Mouse (Mus musculus) hindbrain, embryonic 10.5 days (tissue): ENCODE measurements around the gene Aff3. TPM values are rescaled to one million over a fixed set of nuclear protein-coding genes. Genes with fewer than 3 reads are reported as not detected.

ENCODE experiments used
- DNase-seq: peaks from one replicate; pipeline ENCODE4 v3.0.0-alpha.2; 2017; ENCODE audit warnings: low spot score
- H3K27ac ChIP-seq: fragments of 300-500 bp; sonication (generic); 2 replicates; pipeline ENCODE4 v1.5.1; 2016; ENCODE audit warnings: mild to moderate bottlenecking, moderate library complexity
- H3K27me3 ChIP-seq: fragments of 300-500 bp; sonication (generic); 2 replicates; pipeline ENCODE4 v1.6.1; 2016; ENCODE audit warnings: mild to moderate bottlenecking; ENCODE audit not compliant: poor library complexity, insufficient read depth, severe bottlenecking
- H3K36me3 ChIP-seq: fragments of 300-500 bp; sonication (generic); 2 replicates; pipeline ENCODE4 v1.6.1; 2016; ENCODE audit warnings: mild to moderate bottlenecking, moderate library complexity
- H3K4me1 ChIP-seq: fragments of 300-500 bp; sonication (generic); replicated peaks from 2 replicates; pipeline ENCODE4 v1.6.1; 2016; ENCODE audit warnings: mild to moderate bottlenecking
- H3K4me3 ChIP-seq: fragments of 300-500 bp; sonication (generic); 2 replicates; pipeline ENCODE4 v1.5.1; 2016; ENCODE audit warnings: mild to moderate bottlenecking, moderate library complexity
- H3K9me3 ChIP-seq: fragments of 300-500 bp; sonication (generic); 2 replicates; pipeline ENCODE4 v1.6.1; 2016; ENCODE audit warnings: mild to moderate bottlenecking, moderate library complexity
- WGBS: fragments of 180-500 bp; shearing (Covaris S2); methylation state at CpG from one replicate; pipeline ENCODE4 v1.1.7; 2016; 5-methylcytosine and 5-hydroxymethylcytosine counted together
- polyA plus RNA-seq: library from polyadenylated mRNA; unstranded; fragments of >200 nt; fragmentation: Nextera tagmentation; extraction: Ambion mirVana; gene quantifications from 2 replicates; pipeline ENCODE4 v1.2.1, GENCODE M21; 2016

Aff3 gene
- polyA plus RNA-seq, 1 experiment from 2014 or later: 11.4 TPM

DNA sequence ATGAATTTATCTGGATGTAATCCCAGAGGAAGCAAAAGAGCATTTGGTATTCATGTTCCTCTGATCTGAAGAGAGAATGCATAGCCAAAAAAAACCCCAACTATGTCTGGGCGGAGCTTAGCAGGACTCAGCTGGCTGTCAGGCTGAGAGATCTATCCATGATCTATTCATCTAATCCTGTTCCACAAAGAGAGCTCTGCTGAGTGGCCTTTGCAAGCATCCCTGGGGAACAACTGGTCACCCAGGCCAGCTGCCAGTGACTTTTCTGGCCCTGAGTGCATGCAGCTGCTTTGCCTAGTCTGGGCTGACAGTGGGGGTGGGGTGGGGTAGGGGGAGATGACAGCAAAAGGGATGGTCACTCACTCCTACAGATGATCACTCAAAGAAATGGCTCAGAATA is 442.6 kb downstream of the Aff3 start:
- no peaks in the 10 kb centered on the region for H3K27me3 ChIP-seq
- H3K4me1 ChIP-seq: peaks cover 7% of the 10 kb centered on the region
- H3K36me3 ChIP-seq: peaks cover 42% of the 10 kb centered on the region
- DNase-seq: peak; percentile 44
- H3K27ac ChIP-seq: no peak overlapping the region
- peaks cover 35% of the 10 kb centered on the region for H3K9me3 ChIP-seq
- WGBS: 92% methylated on average over 1 of the region's 1 CpGs
- H3K4me3 ChIP-seq: no peak overlapping the region

DNA sequence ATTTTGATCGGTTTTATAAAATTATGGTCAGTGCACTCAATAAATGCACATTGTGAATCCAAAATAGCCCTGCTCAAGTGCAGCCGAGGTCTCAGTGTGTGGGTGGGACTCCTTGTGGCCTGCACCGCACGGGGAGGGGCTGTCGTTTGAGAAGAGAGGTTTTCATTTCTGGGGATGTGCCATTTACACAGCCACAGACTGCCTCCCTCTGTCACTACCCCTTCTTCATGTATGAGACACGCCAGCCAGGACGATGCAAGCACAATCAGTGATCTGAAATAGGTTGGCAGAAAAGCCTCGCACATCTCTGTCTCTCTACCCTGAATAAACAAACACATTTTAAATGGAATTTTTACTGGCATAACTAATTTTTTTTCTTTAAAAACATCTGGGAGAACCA is 443.3 kb downstream of the Aff3 start:
- 87% methylated on average over 8 of the region's 8 CpGs for WGBS
- H3K9me3 ChIP-seq: peaks cover 30% of the 10 kb centered on the region
- no peak overlapping the region for H3K27ac ChIP-seq
- H3K27me3 ChIP-seq: no peaks in the 10 kb centered on the region
- H3K4me3 ChIP-seq: no peak overlapping the region
- peaks cover 38% of the 10 kb centered on the region for H3K36me3 ChIP-seq
- DNase-seq: no peak
- H3K4me1 ChIP-seq: peaks cover 7% of the 10 kb centered on the region

DNA sequence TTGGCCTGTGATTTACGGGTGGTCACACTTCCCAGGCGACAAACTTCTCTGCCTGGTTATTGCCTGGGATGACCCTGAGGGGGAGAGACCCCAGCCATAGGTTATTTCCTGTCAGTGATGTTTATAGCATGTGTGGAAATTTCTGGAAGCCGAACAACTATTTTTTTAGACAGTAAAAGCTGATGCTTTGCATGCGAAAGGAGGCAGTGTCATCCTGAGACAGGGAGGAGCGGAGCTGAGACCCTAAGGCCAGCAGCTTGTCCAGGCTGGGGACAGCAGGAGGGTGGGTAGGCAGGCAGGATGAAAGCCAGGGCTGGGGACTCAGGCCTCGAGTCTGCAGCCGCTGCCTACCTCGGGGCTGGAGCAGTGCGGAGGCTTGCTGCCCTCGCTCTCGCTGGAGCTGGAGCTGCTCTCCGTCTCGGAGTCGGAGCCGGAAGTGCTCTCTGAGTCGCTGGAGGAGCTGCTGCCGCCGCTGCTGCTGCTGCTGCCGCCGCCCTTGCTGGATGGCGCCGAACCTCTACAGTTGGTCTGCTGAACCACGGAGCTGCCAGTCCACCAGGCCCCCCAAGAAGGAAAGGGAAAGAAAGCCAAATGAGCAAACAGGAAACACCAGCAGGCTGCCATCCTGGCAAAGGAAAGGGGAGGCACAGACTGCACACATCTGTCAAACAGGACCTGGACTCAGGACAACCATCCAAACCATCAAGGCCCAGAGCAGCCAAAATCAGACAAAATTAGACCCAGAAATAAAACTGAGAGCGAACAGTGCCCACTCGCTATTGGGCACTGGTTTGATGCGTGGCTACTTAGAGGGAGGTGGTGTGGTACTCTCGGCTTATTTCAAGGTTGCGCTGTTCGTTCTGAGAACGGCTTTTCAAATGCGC is 446.6 kb downstream of the Aff3 start:
- no peaks in the 10 kb centered on the region for H3K27me3 ChIP-seq
- peaks cover 10% of the 10 kb centered on the region for H3K36me3 ChIP-seq
- no peak for DNase-seq
- H3K4me3 ChIP-seq: no peak overlapping the region
- peak overlapping the region; percentile 59; the same call in 1 of the 2 replicates for H3K27ac ChIP-seq
- whole genome bisulfite sequencing: 75% methylated on average over 31 of the region's 31 CpGs
- H3K9me3 ChIP-seq: no peaks in the 10 kb centered on the region
- peaks cover 7% of the 10 kb centered on the region for H3K4me1 ChIP-seq

- WGBS: 71% methylated on average over 5 of the region's 5 CpGs
- peaks cover 7% of the 10 kb centered on the region for H3K4me1 ChIP-seq
- no peaks in the 10 kb centered on the region for H3K9me3 ChIP-seq
- H3K4me3 ChIP-seq: no peak overlapping the region
- peaks cover 8% of the 10 kb centered on the region for H3K36me3 ChIP-seq
- H3K27ac ChIP-seq: no peak overlapping the region
- DNase-seq: no peak
- no peaks in the 10 kb centered on the region for H3K27me3 ChIP-seq
Measured at GRCm38 (mm10) chr1:38217098-38217497, 447.7 kb downstream of the Aff3 start.

DNA sequence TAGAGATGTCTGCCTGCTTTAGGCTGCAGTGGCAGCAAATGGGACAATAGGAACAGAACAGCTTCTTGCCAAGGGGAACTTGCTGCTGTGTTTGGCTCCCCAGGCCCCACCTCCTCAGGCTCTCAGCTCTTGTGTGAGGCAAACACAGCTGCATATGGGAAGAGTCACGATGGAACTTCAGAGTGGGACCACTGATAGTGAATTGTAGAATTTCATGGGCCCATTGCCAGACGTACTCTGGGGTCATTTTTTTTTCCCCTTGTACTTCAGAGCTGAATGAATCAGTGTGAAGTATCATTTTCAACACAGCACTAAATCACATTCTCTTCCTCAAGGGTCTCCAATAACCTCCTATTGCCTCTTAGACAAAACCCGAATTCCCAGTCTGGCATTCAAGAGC is 451.4 kb downstream of the Aff3 start:
- Histone ChIP-seq H3K9me3 (no peaks in the 10 kb centered on the region), H3K27me3 (peaks cover 8% of the 10 kb centered on the region; the same call in 1 of the 2 replicates), H3K4me3 (no peak overlapping the region), H3K36me3 (peaks cover 27% of the 10 kb centered on the region), H3K4me1 (peaks cover 19% of the 10 kb centered on the region), H3K27ac (no peak overlapping the region)
- DNase-seq: no peak
- 72% methylated on average over 3 of the region's 3 CpGs for WGBS

GRCm38 (mm10) chr1:38212386-38212785 is 452.4 kb downstream of the Aff3 start:
- Histone ChIP-seq H3K27me3 (peaks cover 8% of the 10 kb centered on the region; the same call in 1 of the 2 replicates), H3K4me3 (no peak overlapping the region), H3K27ac (no peak overlapping the region), H3K36me3 (peaks cover 31% of the 10 kb centered on the region), H3K4me1 (peaks cover 14% of the 10 kb centered on the region), H3K9me3 (no peaks in the 10 kb centered on the region)
- 77% methylated on average over 5 of the region's 5 CpGs for WGBS
- no peak for DNase-seq

DNA sequence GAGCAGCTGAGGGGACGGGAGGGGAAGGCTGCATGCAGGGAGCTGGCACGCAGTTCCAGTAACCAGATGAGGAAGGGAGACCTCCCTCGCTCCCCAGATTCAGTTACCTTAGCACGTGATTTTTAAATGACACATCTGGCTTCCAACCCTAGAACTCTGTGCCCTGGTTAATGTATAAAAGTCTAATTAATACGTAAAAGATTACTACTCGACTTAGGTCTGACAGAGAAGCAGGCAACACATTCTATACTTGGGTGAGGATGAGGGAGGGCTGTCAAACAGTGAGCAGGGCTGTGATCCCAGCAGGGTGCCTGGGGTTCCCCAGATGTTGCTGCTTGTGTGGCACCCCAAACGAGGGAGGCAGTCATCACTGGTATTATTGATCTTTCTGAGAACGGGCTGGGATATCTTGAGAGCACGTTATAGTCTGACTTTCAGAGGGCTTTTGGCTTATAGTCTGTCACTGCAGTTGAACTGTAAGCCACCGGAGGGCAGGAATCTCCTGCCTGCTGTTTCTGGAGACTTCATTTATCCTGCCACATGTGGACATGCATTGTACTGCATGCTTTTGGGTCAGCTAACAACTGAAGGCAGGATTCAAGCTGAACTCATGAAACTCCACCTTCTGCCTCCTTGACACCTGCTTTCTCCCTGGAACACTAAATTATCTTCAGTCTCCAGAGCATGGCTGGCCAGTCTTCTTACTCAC is 462.1 kb downstream of the Aff3 start:
- no peak overlapping the region for H3K27ac ChIP-seq
- H3K9me3 ChIP-seq: no peaks in the 10 kb centered on the region
- peak; percentile 32 for DNase-seq
- WGBS: 82% methylated on average over 10 of the region's 10 CpGs
- H3K27me3 ChIP-seq: no peaks in the 10 kb centered on the region
- H3K36me3 ChIP-seq: peaks cover 59% of the 10 kb centered on the region
- H3K4me3 ChIP-seq: no peak overlapping the region
- H3K4me1 ChIP-seq: peaks cover 38% of the 10 kb centered on the region

DNA sequence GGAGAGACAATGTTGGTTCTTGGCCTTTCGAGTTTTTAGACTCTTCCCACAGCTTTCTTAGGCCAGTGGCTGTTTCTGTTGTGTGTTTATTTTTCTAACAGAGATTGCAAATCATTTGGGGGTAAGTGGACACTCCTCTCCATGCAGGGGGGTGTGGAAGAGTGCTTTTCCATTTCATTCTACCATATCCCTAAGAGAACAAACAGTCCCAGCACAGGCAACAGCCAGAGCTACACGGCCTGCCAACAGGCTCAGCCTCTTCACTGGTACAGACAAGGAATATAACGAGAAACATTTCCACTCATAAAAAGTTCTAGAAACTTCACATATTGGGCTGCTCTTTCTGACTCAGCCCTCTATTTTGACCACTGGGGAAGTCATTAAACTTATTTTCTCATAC is 463.0 kb downstream of the Aff3 start:
- peaks cover 50% of the 10 kb centered on the region for H3K36me3 ChIP-seq
- H3K4me1 ChIP-seq: peaks cover 46% of the 10 kb centered on the region
- H3K4me3 ChIP-seq: no peak overlapping the region
- no peak for DNase-seq
- WGBS: 93% methylated on average over 3 of the region's 3 CpGs
- H3K27ac ChIP-seq: no peak overlapping the region
- no peaks in the 10 kb centered on the region for H3K27me3 ChIP-seq
- no peaks in the 10 kb centered on the region for H3K9me3 ChIP-seq

DNA sequence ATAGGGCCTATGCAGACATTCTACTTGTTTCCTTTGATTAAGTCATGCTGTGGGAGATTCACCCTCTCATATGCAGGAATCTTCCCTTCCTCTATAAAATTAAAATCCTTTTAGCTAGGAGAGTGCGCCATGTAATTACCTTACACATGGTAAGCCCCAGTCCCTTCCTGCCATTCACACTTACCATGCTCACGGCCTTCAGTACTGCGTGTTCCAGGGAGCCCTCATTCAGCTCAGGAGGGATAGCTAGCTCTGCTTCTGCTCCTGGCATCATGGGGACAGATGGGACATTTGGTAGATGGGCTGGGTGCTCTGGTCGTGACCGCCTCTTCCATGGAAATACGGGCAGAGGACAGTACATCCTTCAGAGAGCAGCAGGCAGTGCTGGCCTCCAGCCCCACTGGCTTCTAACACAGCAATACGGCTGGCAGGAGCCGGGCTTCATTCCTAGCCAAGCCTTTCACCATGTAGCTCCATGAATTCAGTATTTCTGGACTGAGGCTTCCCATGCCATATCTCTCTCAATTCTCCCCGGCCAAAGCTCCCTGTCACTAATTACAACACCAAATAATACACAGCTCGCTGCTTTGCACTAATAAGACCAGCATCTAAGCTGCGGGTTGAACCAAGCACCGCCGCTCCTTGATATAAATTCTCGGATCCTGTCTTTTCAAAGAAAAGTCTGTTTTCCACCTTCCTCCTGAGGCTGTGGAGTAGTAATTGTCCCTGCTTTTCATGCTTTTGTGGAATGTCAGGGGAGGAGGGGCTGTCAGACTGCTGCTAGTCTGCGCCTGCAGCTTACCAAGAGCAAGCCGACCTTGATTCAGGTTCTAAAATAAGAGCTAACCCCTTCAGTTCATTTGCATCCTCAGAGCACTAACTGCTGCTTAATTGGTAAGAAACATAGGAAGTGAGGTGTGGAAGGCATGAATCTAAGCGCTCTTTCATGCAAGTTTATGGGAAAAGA is 464.8 kb downstream of the Aff3 start:
- Histone ChIP-seq H3K4me3 (no peak overlapping the region), H3K27ac (peak overlapping the region; percentile 75), H3K4me1 (peaks cover 47% of the 10 kb centered on the region), H3K27me3 (no peaks in the 10 kb centered on the region), H3K36me3 (peaks cover 40% of the 10 kb centered on the region), H3K9me3 (no peaks in the 10 kb centered on the region)
- WGBS: 59% methylated on average over 17 of the region's 17 CpGs
- no peak for DNase-seq

- Histone ChIP-seq H3K4me3 (no peak overlapping the region), H3K9me3 (no peaks in the 10 kb centered on the region), H3K27ac (peak overlapping the region; percentile 75), H3K36me3 (peaks cover 29% of the 10 kb centered on the region), H3K27me3 (no peaks in the 10 kb centered on the region), H3K4me1 (peaks cover 47% of the 10 kb centered on the region)
- DNase-seq: no peak
- 41% methylated on average over 15 of the region's 15 CpGs for WGBS
Measured at GRCm38 (mm10) chr1:38198393-38199029, 466.2 kb downstream of the Aff3 start.

- no peaks in the 10 kb centered on the region for H3K27me3 ChIP-seq
- H3K36me3 ChIP-seq: peaks cover 16% of the 10 kb centered on the region
- no peak overlapping the region for H3K4me3 ChIP-seq
- H3K9me3 ChIP-seq: no peaks in the 10 kb centered on the region
- no peak for DNase-seq
- H3K4me1 ChIP-seq: peaks cover 47% of the 10 kb centered on the region
- 73% methylated on average over 8 of the region's 8 CpGs for WGBS
- H3K27ac ChIP-seq: no peak overlapping the region
Measured at GRCm38 (mm10) chr1:38197145-38197682, 467.5 kb downstream of the Aff3 start.

- H3K27ac ChIP-seq: no peak overlapping the region
- peaks cover 19% of the 10 kb centered on the region for H3K36me3 ChIP-seq
- H3K9me3 ChIP-seq: no peaks in the 10 kb centered on the region
- H3K27me3 ChIP-seq: no peaks in the 10 kb centered on the region
- 92% methylated on average over 3 of the region's 3 CpGs for WGBS
- H3K4me1 ChIP-seq: peaks cover 40% of the 10 kb centered on the region
- no peak overlapping the region for H3K4me3 ChIP-seq
- no peak for DNase-seq
Measured at GRCm38 (mm10) chr1:38195721-38196120, 469.0 kb downstream of the Aff3 start.
